Mouse (Mus musculus) CH12.LX (cell line): Measurements from ENCODE around the gene Ntrk2. TPM values are rescaled to one million over a fixed set of nuclear protein-coding genes. Genes with fewer than 3 reads are reported as not detected.

Source experiments
- DNase-seq: peaks from one replicate; pipeline ENCODE4 v3.0.0-alpha.2; 2013; ENCODE audit errors: extremely low read depth
- H3K27ac ChIP-seq: 2 replicates; pipeline ENCODE4 v1.5.1; 2012; ENCODE audit warnings: low read depth, mild to moderate bottlenecking, control low read depth, moderate library complexity; ENCODE audit not compliant: insufficient read depth
- H3K27me3 ChIP-seq: replicated peaks from 2 replicates; pipeline ENCODE3; 2012; ENCODE audit warnings: inconsistent platforms
- H3K36me3 ChIP-seq, 2 experiments: replicated peaks in 1 of 2; 2 replicates each; pipeline versions ENCODE3 to v1.6.1; 2012; ENCODE audit warnings: inconsistent platforms in 1 of 2, low read length in 1 of 2, mild to moderate bottlenecking in 1 of 2, mixed read lengths in 1 of 2, moderate library complexity in 1 of 2; ENCODE audit not compliant: control insufficient read depth in 1 of 2, insufficient read depth in 1 of 2
- H3K4me1 ChIP-seq, 2 experiments: 2 replicates each; pipeline ENCODE4 v1.6.1; 2012; ENCODE audit warnings: inconsistent platforms in 1 of 2, moderate library complexity in 1 of 2; ENCODE audit not compliant: insufficient read depth in 2 of 2, control insufficient read depth in 1 of 2
- H3K4me2 ChIP-seq: 2 replicates; pipeline ENCODE4 v1.6.1; 2012; ENCODE audit warnings: low read depth, mild to moderate bottlenecking, control low read depth; ENCODE audit not compliant: poor library complexity, insufficient read depth, severe bottlenecking
- H3K4me3 ChIP-seq, 3 experiments: fragments of 150-350 bp in 1 of 3; sonication (generic) in 1 of 3; replicated peaks in 1 of 3; 2 replicates each; pipeline versions ENCODE3 to v1.5.1; 2011 to 2012; ENCODE audit warnings: low read depth in 2 of 3, low read length in 2 of 3, mild to moderate bottlenecking in 2 of 3, moderate library complexity in 2 of 3, control low read depth in 1 of 3, improper control_type of control experiment in 1 of 3, inconsistent platforms in 1 of 3, mixed read lengths in 1 of 3; ENCODE audit not compliant: poor library complexity in 1 of 3
- H3K79me2 ChIP-seq: replicated peaks from 2 replicates; pipeline ENCODE4 v1.6.1; 2012; ENCODE audit warnings: mild to moderate bottlenecking, moderate library complexity; ENCODE audit not compliant: control insufficient read depth, poor library complexity, insufficient read depth, severe bottlenecking; ENCODE audit errors: extremely low read depth
- H3K9ac ChIP-seq: 2 replicates; pipeline ENCODE4 v1.6.1; 2012; ENCODE audit warnings: low read depth, mild to moderate bottlenecking, control low read depth, moderate library complexity; ENCODE audit not compliant: insufficient read depth
- H3K9me3 ChIP-seq: replicated peaks from 2 replicates; pipeline ENCODE3; 2012; ENCODE audit warnings: low read length, inconsistent platforms, mixed read lengths
- CHD2 ChIP-seq: IDR thresholded peaks from 2 replicates; pipeline ENCODE4 v1.6.1; 2011; ENCODE audit warnings: low read length, improper control_type of control experiment
- CTCF ChIP-seq, 2 experiments: IDR thresholded peaks in 1 of 2; conservative IDR thresholded peaks in 1 of 2; 2 replicates each; pipeline ENCODE4 v1.5.1; 2011 to 2012; ENCODE audit warnings: low read depth in 2 of 2, low read length in 2 of 2, improper control_type of control experiment in 1 of 2, inconsistent platforms in 1 of 2, mild to moderate bottlenecking in 1 of 2, moderate library complexity in 1 of 2
- ELF1 ChIP-seq: IDR thresholded peaks from 2 replicates; pipeline ENCODE4 v1.6.1; 2014; ENCODE audit warnings: low read depth, mild to moderate bottlenecking, inconsistent platforms, low read length, improper control_type of control experiment
- GABPA ChIP-seq: IDR thresholded peaks from 2 replicates; pipeline ENCODE4 v1.6.1; 2012; ENCODE audit warnings: low read depth, low read length, improper control_type of control experiment, inconsistent platforms; ENCODE audit not compliant: insufficient replicate concordance
- JUND ChIP-seq: conservative IDR thresholded peaks from 2 replicates; pipeline ENCODE4 v1.6.1; 2011; ENCODE audit warnings: low read depth, low read length, improper control_type of control experiment
- MAZ ChIP-seq: IDR thresholded peaks from 2 replicates; pipeline ENCODE4 v1.6.1; 2012; ENCODE audit warnings: low read depth, mild to moderate bottlenecking, inconsistent platforms, low read length, improper control_type of control experiment, moderate library complexity
- MEF2A ChIP-seq: IDR thresholded peaks from 2 replicates; pipeline ENCODE4 v1.6.1; 2014; ENCODE audit warnings: low read depth, mild to moderate bottlenecking, inconsistent platforms, low read length, improper control_type of control experiment, borderline replicate concordance
- MXI1 ChIP-seq: IDR thresholded peaks from 2 replicates; pipeline ENCODE4 v1.6.1; 2011; ENCODE audit warnings: mild to moderate bottlenecking, low read depth, low read length, improper control_type of control experiment
- NELFE ChIP-seq: IDR thresholded peaks from 2 replicates; pipeline ENCODE4 v1.6.1; 2011; ENCODE audit warnings: low read depth, low read length, improper control_type of control experiment
- POLR2A ChIP-seq: IDR thresholded peaks from 2 replicates; pipeline ENCODE4 v1.6.1; 2011; ENCODE audit warnings: low read depth, mild to moderate bottlenecking, improper control_type of control experiment, low read length
- POLR2AphosphoS2 ChIP-seq: IDR thresholded peaks from 2 replicates; pipeline ENCODE4 v1.6.1; 2011; ENCODE audit warnings: low read depth, low read length, improper control_type of control experiment
- RCOR1 ChIP-seq: conservative IDR thresholded peaks from 2 replicates; pipeline ENCODE4 v1.6.1; 2012; ENCODE audit warnings: low read depth, mild to moderate bottlenecking, inconsistent platforms, low read length, improper control_type of control experiment
- SMC3 ChIP-seq: IDR thresholded peaks from 2 replicates; pipeline ENCODE4 v1.6.1; 2011; ENCODE audit warnings: low read depth, low read length, improper control_type of control experiment
- TCF12 ChIP-seq: IDR thresholded peaks from 2 replicates; pipeline ENCODE4 v1.6.1; 2014; ENCODE audit warnings: low read depth, mild to moderate bottlenecking, inconsistent platforms, low read length, improper control_type of control experiment
- USF1 ChIP-seq: IDR thresholded peaks from 2 replicates; pipeline ENCODE4 v1.6.1; 2014; ENCODE audit warnings: low read depth, mild to moderate bottlenecking, inconsistent platforms, low read length, improper control_type of control experiment
- ZKSCAN1 ChIP-seq: IDR thresholded peaks from 2 replicates; pipeline ENCODE4 v1.6.1; 2012; ENCODE audit warnings: low read depth, inconsistent platforms, low read length, improper control_type of control experiment, borderline replicate concordance
- ZMIZ1 ChIP-seq: IDR thresholded peaks from 2 replicates; pipeline ENCODE4 v1.6.1; 2012; ENCODE audit warnings: low read depth, mild to moderate bottlenecking, inconsistent platforms, low read length, improper control_type of control experiment
- ZNF384 ChIP-seq: IDR thresholded peaks from 2 replicates; pipeline ENCODE4 v1.6.1; 2012; ENCODE audit warnings: low read depth, low read length, improper control_type of control experiment, inconsistent platforms
- dilution Hi-C: fragments of 300-500 bp; cut with MboI; formaldehyde crosslinking; loops from 2 replicates; pipeline ENCODE4 v1.14.3; 2020; ENCODE audit warnings: low sequenced_read_pairs; ENCODE audit not compliant: extremely low pct_unique_long_range_greater_than_20kb, extremely low pct_ligation_motif_present
- in situ Hi-C: fragments of 300-500 bp; cut with MboI; formaldehyde crosslinking; loops from 3 replicates; pipeline ENCODE4 v1.14.3; 2019; ENCODE audit warnings: low sequenced_read_pairs, low pct_ligation_motif_present, low pct_unique_long_range_greater_than_20kb, mixed read lengths
- polyA plus RNA-seq: library from polyadenylated mRNA; unstranded; fragments of >175 nt; gene quantifications from 2 replicates; pipeline ENCODE4 v1.2.1, GENCODE M21; 2012; ENCODE audit warnings: low read depth; ENCODE audit not compliant: insufficient read length
- total RNA-seq, 2 experiments: library from RNA; depleted of rRNA; stranded (reverse); fragments of 300-350 nt in 1 of 2; fragments of >200 nt in 1 of 2; gene quantifications; 2 replicates each; pipeline ENCODE4 v1.2.3; 2012 to 2014

The Ntrk2 gene
- total and polyA plus RNA-seq, 3 experiments, result not detected

DNA sequence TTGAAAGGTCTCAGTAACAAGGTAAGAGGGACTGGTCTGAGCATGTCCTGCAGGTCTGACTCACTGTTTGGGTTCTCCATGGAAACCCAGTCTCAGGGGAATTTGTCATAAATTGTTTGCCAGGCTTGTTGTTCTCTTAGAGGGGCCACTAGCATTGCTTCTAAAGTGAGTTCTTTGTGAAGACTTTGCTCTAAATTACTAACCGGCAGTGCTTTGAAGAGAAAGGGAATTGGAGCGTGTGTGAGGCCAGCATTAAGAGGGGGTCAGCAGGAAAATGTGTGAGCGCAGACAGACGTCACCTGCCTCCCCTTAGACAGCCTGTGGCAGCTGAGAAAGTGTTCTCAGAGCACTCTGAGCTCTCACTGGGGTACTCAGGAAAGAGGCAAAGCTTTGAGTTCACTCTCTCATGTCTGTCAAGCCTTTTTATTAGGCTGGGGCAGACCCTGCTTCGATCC is 165.1 kb downstream of the Ntrk2 start:
- dilution Hi-C loops (no loop called here), in situ Hi-C loops (no loop called here)
- no peak overlapping the region for H3K4me3 ChIP-seq
- TF ChIP-seq ZNF384, result no peak
- no peak for TF ChIP-seq JUND
- TF ChIP-seq POLR2A, result no peak
- no peak for TF ChIP-seq SMC3
- TF ChIP-seq POLR2AphosphoS2, result no peak
- no peak for TF ChIP-seq ZKSCAN1
- TF ChIP-seq ZMIZ1, result no peak
- no peak for TF ChIP-seq MXI1
- TF ChIP-seq MAZ, result no peak
- TF ChIP-seq MEF2A, result no peak
- TF ChIP-seq TCF12, result no peak
- no peak for TF ChIP-seq ELF1
- TF ChIP-seq CTCF (conservative IDR thresholded peaks at IDR 0.05 in 1 of 2, IDR thresholded peaks at IDR 0.05 in 1 of 2; ENCODE audit: low read depth in 2 of 2, low read length in 2 of 2), result no peak
- TF ChIP-seq NELFE, result no peak
- TF ChIP-seq CHD2, result no peak
- TF ChIP-seq GABPA, result no peak
- no peak for DNase-seq
- no peaks in the 10 kb centered on the region for H3K4me1 ChIP-seq
- H3K9ac ChIP-seq, result no peak overlapping the region
- peaks cover 76% of the 10 kb centered on the region for H3K9me3 ChIP-seq
- no peak overlapping the region for H3K4me2 ChIP-seq
- no peak overlapping the region for H3K27ac ChIP-seq
- H3K27me3 ChIP-seq, result no peaks in the 10 kb centered on the region
- no peaks in the 10 kb centered on the region for H3K79me2 ChIP-seq
- no peaks in the 10 kb centered on the region for H3K36me3 ChIP-seq

DNA sequence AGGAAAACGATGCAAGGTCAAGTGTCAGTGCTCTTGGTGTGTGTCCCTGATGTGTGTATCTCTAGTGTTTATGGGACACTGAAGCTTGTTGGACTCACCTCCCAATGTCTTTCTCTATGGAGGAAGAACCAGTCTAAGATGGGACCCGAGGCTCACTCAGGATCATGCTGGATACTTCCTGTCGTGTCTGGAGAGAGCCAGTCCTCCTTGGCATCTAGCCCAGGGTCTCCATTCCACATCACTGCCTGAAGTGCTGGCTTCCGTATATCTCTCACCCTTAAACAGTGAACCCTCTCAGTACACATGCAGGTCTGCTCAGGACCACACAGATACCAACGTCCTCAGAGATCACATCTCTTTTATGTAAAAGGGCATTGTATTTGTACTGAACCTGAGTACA is 166.1 kb downstream of the Ntrk2 start:
- H3K9me3 ChIP-seq, result peaks cover 77% of the 10 kb centered on the region
- H3K36me3 ChIP-seq, result no peaks in the 10 kb centered on the region
- no peak overlapping the region for H3K4me3 ChIP-seq
- no peak overlapping the region for H3K27ac ChIP-seq
- TF ChIP-seq USF1 (no peak), POLR2A (no peak), RCOR1 (no peak)
- no peak overlapping the region for H3K4me2 ChIP-seq
- in situ Hi-C loops (no loop called here), dilution Hi-C loops (no loop called here)
- no peak overlapping the region for H3K9ac ChIP-seq
- DNase-seq, result no peak
- H3K79me2 ChIP-seq, result no peaks in the 10 kb centered on the region
- no peaks in the 10 kb centered on the region for H3K27me3 ChIP-seq
- H3K4me1 ChIP-seq, result no peaks in the 10 kb centered on the region
